Mouse (Mus musculus) midbrain, embryonic 13.5 days (tissue): Measurements from ENCODE around the gene Trappc6a. TPM values are rescaled to one million over a fixed set of nuclear protein-coding genes. Genes with fewer than 3 reads are reported as not detected.

Experiments
- ATAC-seq: fragments of 200-750 bp; cut with Nextera tagmentation; 2 replicates; pipeline ENCODE4 v1.8.0; 2017; ENCODE audit warnings: mild to moderate bottlenecking, moderate TSS enrichment, moderate library complexity
- H3K27ac ChIP-seq: fragments of 300-500 bp; sonication (generic); 2 replicates; pipeline ENCODE4 v1.5.1; 2015; ENCODE audit warnings: inconsistent platforms, mild to moderate bottlenecking, moderate library complexity
- H3K27me3 ChIP-seq: fragments of 300-500 bp; sonication (generic); 2 replicates; pipeline ENCODE4 v1.6.1; 2015; ENCODE audit warnings: mild to moderate bottlenecking, inconsistent platforms
- H3K36me3 ChIP-seq: fragments of 300-500 bp; sonication (generic); 2 replicates; pipeline ENCODE4 v1.6.1; 2015; ENCODE audit warnings: mild to moderate bottlenecking, inconsistent platforms
- H3K4me1 ChIP-seq: fragments of 300-500 bp; sonication (generic); replicated peaks from 2 replicates; pipeline ENCODE4 v1.6.1; 2015; ENCODE audit warnings: inconsistent platforms
- H3K4me2 ChIP-seq: fragments of 300-500 bp; sonication (generic); replicated peaks from 2 replicates; pipeline ENCODE4 v1.6.1; 2015; ENCODE audit warnings: moderate library complexity, mild to moderate bottlenecking, inconsistent platforms
- H3K4me3 ChIP-seq: fragments of 300-500 bp; sonication (generic); replicated peaks from 2 replicates; pipeline ENCODE4 v1.5.1; 2015; ENCODE audit warnings: mild to moderate bottlenecking, inconsistent platforms
- H3K9ac ChIP-seq: fragments of 300-500 bp; sonication (generic); replicated peaks from 2 replicates; pipeline ENCODE4 v1.6.1; 2015; ENCODE audit warnings: mild to moderate bottlenecking, inconsistent platforms
- H3K9me3 ChIP-seq: fragments of 300-500 bp; sonication (generic); 2 replicates; pipeline ENCODE4 v1.6.1; 2016; ENCODE audit warnings: mild to moderate bottlenecking, inconsistent platforms
- WGBS: fragments of 180-500 bp; shearing (Covaris S2); methylation state at CpG from one replicate; pipeline ENCODE4 v1.1.7; 2015; 5-methylcytosine and 5-hydroxymethylcytosine counted together
- polyA plus RNA-seq: library from polyadenylated mRNA; unstranded; fragments of >200 nt; fragmentation: Nextera tagmentation; extraction: Ambion mirVana; gene quantifications from 2 replicates; pipeline ENCODE4 v1.2.1, GENCODE M21; 2015

Trappc6a gene
- polyA plus RNA-seq, 1 experiment from 2014 or later = 43.3 TPM

DNA sequence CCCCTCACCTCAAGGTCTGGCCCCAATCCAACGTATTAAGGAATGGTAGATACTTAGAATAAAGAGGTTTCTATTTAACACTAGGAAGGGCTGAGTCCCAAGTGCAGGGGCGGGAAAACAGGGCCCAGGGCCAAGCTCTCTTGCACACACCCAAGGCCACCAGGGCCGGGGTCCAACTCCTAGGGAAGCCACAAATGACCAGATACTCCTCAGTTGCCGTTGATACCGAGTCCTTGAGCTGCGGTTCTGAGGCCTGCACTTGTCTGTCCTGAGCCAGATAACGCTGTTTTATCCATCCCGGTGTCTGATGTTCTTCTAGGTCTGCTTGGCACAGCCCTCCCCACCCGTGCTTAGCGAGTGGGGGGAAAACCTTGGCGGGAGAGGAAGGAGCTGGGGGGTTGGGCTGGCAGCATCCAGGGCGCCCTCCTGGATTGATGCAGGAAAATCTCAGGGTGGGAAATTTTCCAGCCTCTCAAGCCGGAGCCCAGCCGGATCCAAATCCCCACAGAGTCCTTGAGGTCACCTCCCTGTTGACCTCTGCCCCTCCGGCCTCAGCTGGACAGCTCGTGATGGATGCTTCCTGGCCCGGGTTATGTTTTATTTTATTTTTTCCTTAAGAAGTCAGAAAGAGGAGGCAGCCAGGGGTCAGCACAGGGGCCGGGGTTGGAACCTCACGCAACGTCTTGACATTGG, 12.5 kb upstream of the Trappc6a start:
- Histone ChIP-seq H3K9me3 (no peaks in the 10 kb centered on the region), H3K9ac (no peak overlapping the region), H3K27me3 (peaks cover 28% of the 10 kb centered on the region), H3K4me1 (peaks cover 7% of the 10 kb centered on the region), H3K4me2 (no peak overlapping the region), H3K36me3 (no peaks in the 10 kb centered on the region), H3K27ac (no peak overlapping the region), H3K4me3 (no peak overlapping the region)
- no peak for ATAC-seq
- WGBS = 78% methylated on average over 20 of the region's 20 CpGs

- Histone ChIP-seq H3K4me3 (no peak overlapping the region), H3K27me3 (peaks cover 22% of the 10 kb centered on the region), H3K4me1 (peaks cover 7% of the 10 kb centered on the region), H3K4me2 (no peak overlapping the region), H3K9me3 (no peaks in the 10 kb centered on the region), H3K36me3 (no peaks in the 10 kb centered on the region), H3K9ac (no peak overlapping the region), H3K27ac (no peak overlapping the region)
- WGBS = 63% methylated on average over 5 of the region's 5 CpGs
- no peak for ATAC-seq
Measured at GRCm38 (mm10) chr7:19496214-19496555, 12.0 kb upstream of the Trappc6a start.

DNA sequence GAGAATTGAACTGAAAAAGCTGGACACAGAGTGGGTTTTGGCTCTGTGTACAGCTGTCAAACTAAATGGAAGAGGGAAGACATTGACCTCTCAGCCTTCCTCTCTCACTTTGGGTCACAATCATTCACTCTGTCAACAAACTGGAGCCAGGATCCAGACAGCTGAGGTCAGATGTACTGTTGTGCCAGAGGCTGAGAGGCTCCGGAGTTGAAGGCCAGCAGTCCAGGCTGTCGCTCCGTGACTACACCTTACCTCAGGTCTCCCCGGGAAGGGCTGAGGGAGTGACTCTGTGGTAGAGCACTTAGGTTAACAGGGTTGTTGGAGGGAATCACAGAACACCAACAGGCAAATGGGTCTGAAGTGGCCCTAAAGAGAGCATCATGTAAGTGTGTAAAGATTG, 9.9 kb upstream of the Trappc6a start:
- Histone ChIP-seq H3K27me3 (peaks cover 3% of the 10 kb centered on the region; the same call in 1 of the 2 replicates), H3K9me3 (no peaks in the 10 kb centered on the region), H3K4me1 (no peaks in the 10 kb centered on the region), H3K36me3 (no peaks in the 10 kb centered on the region), H3K4me2 (no peak overlapping the region), H3K27ac (no peak overlapping the region), H3K4me3 (no peak overlapping the region), H3K9ac (no peak overlapping the region)
- 88% methylated on average over 4 of the region's 4 CpGs for WGBS
- ATAC-seq = no peak

- H3K9ac ChIP-seq = no peak overlapping the region
- no peak for ATAC-seq
- H3K4me1 ChIP-seq = no peaks in the 10 kb centered on the region
- 78% methylated on average over 12 of the region's 12 CpGs for WGBS
- H3K4me3 ChIP-seq = no peak overlapping the region
- H3K36me3 ChIP-seq = no peaks in the 10 kb centered on the region
- H3K9me3 ChIP-seq = no peaks in the 10 kb centered on the region
- H3K4me2 ChIP-seq = no peak overlapping the region
- H3K27ac ChIP-seq = no peak overlapping the region
- no peaks in the 10 kb centered on the region for H3K27me3 ChIP-seq
Measured at GRCm38 (mm10) chr7:19500420-19501363, 7.5 kb upstream of the Trappc6a start.

- no peak for ATAC-seq
- WGBS = 81% methylated on average over 4 of the region's 4 CpGs
- no peaks in the 10 kb centered on the region for H3K36me3 ChIP-seq
Measured at GRCm38 (mm10) chr7:19501658-19502057, 6.5 kb upstream of the Trappc6a start.

DNA sequence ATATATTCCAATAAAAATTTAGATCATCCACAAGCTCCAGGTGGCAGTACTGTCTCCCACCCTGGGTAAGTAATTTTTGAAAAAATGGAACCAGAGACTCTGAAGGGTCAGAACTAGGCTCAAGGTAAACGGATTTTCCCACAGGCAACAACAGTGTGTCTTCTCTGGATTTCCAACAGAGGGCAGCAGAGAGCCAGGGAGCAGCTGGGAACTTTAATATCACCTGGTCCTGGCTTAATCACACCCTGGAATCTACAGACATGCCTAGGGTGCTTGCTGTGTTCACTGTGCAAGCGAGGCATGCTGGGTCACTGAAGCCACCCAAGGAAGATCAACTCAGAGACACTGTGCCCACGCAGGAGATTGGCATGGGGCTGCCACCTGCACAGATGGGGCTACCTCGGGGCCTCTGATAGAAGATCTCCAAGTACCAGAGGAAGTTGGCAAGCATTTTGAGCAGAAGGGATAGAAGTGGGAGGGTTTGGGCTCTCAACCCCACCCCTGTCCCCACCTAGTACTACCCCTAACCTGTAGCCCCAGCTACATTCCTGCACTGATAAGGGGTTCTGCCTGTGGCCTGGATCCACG, 4.6 kb upstream of the Trappc6a start:
- H3K9ac ChIP-seq = no peak overlapping the region
- no peak overlapping the region for H3K4me2 ChIP-seq
- no peak for ATAC-seq
- no peaks in the 10 kb centered on the region for H3K27me3 ChIP-seq
- WGBS = 36% methylated on average over 5 of the region's 5 CpGs
- no peak overlapping the region for H3K27ac ChIP-seq
- H3K4me3 ChIP-seq = no peak overlapping the region
- no peaks in the 10 kb centered on the region for H3K9me3 ChIP-seq
- H3K36me3 ChIP-seq = no peaks in the 10 kb centered on the region
- H3K4me1 ChIP-seq = peaks cover 18% of the 10 kb centered on the region

More at GRCm38 (mm10) chr7:19501658-19502057, 6.5 kb upstream of the Trappc6a start:
- H3K4me2 ChIP-seq = no peak overlapping the region
- no peaks in the 10 kb centered on the region for H3K9me3 ChIP-seq
- H3K4me1 ChIP-seq = peaks cover 6% of the 10 kb centered on the region; the same call in 1 of the 2 replicates
- H3K27me3 ChIP-seq = no peaks in the 10 kb centered on the region
- H3K9ac ChIP-seq = no peak overlapping the region
- no peak overlapping the region for H3K27ac ChIP-seq
- no peak overlapping the region for H3K4me3 ChIP-seq

- H3K36me3 ChIP-seq = no peaks in the 10 kb centered on the region
- H3K4me1 ChIP-seq = peaks cover 28% of the 10 kb centered on the region
- H3K9ac ChIP-seq = peak overlapping the region; percentile 88
- 19% methylated on average over 6 of the region's 6 CpGs for WGBS
- peak overlapping the region; percentile 70 for H3K4me3 ChIP-seq
- ATAC-seq = no peak
- H3K9me3 ChIP-seq = no peaks in the 10 kb centered on the region
- H3K4me2 ChIP-seq = peak overlapping the region; percentile 77
- H3K27ac ChIP-seq = no peak overlapping the region
- no peaks in the 10 kb centered on the region for H3K27me3 ChIP-seq
Measured at GRCm38 (mm10) chr7:19506326-19506725, 1.9 kb upstream of the Trappc6a start.

GRCm38 (mm10) chr7:19506969-19507611, 1.1 kb upstream of the Trappc6a start:
- Histone ChIP-seq H3K27ac (peak overlapping the region; percentile 84), H3K9me3 (no peaks in the 10 kb centered on the region), H3K9ac (peak overlapping the region; percentile 88), H3K27me3 (no peaks in the 10 kb centered on the region), H3K4me2 (peak overlapping the region; percentile 77), H3K4me1 (peaks cover 28% of the 10 kb centered on the region), H3K36me3 (no peaks in the 10 kb centered on the region), H3K4me3 (peak overlapping the region; percentile 70)
- ATAC-seq = peak; percentile 37
- 1% methylated on average over 60 of the region's 71 CpGs for WGBS

DNA sequence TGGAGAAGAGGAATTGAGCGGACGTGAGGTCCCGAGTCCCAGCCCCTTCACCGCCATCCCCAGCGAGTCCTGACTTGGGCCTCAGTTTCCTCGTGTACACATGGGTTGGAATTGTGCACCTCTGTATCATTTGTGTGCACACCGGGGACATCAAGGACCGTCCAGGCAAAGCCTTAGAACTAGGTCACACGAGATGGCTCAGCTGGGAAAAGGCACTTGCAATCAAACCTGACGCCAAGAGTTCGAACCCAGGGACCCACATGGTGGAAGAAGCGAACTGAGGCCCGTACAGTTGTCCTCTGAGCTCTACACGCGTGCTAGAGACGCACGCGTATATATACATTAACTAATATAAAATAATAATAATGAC, 598 bp upstream of the Trappc6a start:
- Histone ChIP-seq H3K27me3 (no peaks in the 10 kb centered on the region), H3K4me1 (peaks cover 28% of the 10 kb centered on the region), H3K27ac (peak overlapping the region; percentile 84), H3K4me2 (peak overlapping the region; percentile 77), H3K4me3 (peak overlapping the region; percentile 70), H3K9ac (peak overlapping the region; percentile 88), H3K9me3 (no peaks in the 10 kb centered on the region), H3K36me3 (no peaks in the 10 kb centered on the region)
- 3% methylated on average over 18 of the region's 18 CpGs for WGBS
- ATAC-seq = no peak

DNA sequence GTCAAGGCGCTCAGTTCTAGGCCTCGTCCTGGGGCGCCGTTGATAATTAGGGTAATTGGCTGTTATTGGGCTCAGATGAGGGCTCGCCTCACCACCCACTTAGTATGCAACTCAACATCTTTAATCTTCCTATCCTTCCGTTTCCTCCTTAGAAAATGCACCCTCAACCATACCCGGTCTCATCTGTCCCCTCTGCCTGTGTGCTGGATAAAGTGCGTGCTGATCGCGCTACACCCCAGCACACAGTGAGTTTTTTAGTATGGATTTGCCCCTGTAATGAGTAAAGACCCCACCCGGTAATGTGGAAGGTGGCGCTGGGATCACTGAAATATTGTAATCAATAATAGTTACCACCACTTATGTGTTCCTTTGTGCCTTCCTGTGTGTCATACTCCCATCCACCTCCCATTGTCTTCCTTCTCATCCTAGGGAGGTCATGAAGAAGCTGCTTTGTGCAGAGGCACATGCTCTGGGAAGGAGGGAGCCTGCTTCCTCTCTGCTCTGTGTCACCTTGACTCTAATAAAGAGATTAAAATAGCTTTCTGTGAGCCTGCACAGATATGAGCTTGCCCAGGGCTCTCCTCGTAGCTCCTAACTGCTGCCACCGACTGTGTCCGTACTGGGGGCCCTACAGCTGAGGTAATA, 851 bp downstream of the Trappc6a start:
- Histone ChIP-seq H3K27ac (peak overlapping the region; percentile 84), H3K27me3 (no peaks in the 10 kb centered on the region), H3K36me3 (no peaks in the 10 kb centered on the region), H3K4me1 (peaks cover 30% of the 10 kb centered on the region), H3K4me2 (peak overlapping the region; percentile 77), H3K9ac (peak overlapping the region; percentile 88), H3K4me3 (peak overlapping the region; percentile 70), H3K9me3 (no peaks in the 10 kb centered on the region)
- WGBS = 11% methylated on average over 15 of the region's 15 CpGs
- ATAC-seq = peak; percentile 9

DNA sequence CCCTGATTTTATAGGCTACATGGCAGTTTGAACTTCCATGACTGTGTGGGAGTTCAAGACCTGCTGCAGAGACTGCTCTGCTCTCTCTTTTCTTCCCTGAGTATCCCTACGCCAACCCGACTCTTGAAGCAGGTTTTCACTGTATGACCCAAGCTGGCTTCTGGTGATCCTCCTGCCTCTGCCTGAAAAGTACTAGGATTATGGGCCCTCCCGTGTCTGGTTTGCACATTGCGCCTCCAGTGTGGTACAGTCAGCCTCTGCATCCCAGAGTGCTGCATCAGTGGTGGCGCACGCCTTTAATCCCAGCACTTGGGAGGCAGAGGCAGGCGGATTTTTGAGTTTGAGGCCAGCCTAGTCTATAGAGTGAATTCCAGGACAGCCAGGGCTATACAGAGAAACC, 1.6 kb downstream of the Trappc6a start:
- H3K27ac ChIP-seq = no peak overlapping the region
- no peaks in the 10 kb centered on the region for H3K36me3 ChIP-seq
- no peaks in the 10 kb centered on the region for H3K27me3 ChIP-seq
- WGBS = 94% methylated on average over 7 of the region's 7 CpGs
- peaks cover 30% of the 10 kb centered on the region for H3K4me1 ChIP-seq
- ATAC-seq = no peak
- H3K9ac ChIP-seq = peak overlapping the region; percentile 88
- no peaks in the 10 kb centered on the region for H3K9me3 ChIP-seq
- peak overlapping the region; percentile 77 for H3K4me2 ChIP-seq
- H3K4me3 ChIP-seq = peak overlapping the region; percentile 70
